Mouse (Mus musculus): ENCODE measurements around the gene Sele.

Gene Sele

GRCm38 (mm10) chr1:164072001-164072400, 24.0 kb downstream of the Sele start:
- peak in 1 of 2 experiments; percentile 33 for DNase-seq (ENCODE audit: low spot score in 2 of 2)

DNA sequence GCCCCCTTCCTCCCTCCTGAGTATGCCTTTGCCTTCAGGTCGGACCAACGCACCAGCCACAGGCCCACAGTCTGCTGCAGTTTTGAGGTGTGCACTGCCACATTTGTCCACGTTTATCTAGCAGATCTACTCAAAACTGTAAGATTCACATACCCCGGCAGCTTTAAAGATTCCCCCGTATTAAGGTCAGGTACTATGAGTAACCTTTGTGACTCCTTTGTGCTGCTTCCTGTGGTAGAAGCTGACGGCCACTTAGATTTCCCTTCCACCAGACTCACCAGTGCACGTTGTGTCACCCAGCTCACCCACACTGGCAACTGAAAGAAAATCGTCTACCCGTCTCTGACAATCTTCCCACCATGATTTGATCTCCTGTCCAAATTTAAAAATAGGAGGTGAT, 25.1 kb downstream of the Sele start:
- peak; percentile 62 to 78 for DNase-seq (ENCODE audit: low spot score in 2 of 2)

GRCm38 (mm10) chr1:164073803-164074202, 25.8 kb downstream of the Sele start:
- DNase-seq (ENCODE audit: low spot score in 2 of 2), result no peak

- DNase-seq (ENCODE audit: low spot score in 2 of 2), result no peak
Measured at GRCm38 (mm10) chr1:164074606-164075140, 26.6 kb downstream of the Sele start.

DNA sequence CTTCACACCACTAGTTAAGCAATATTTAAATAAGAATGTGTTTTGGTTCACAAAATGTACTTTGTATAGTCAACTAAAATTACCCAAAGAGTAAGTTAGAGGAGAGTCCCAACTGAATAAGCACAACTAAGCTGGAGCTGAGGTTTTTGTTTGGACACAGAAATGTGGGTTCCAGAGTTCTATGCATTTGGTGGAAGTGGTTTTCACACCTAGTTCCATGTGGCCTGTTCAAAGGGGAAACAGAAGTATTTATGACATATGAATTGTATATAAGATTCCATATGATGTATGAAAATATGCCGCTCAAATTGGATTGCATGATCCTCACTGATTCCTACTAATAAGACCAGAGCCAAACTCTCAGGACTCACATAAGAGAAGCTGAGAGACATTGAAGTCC, 27.4 kb downstream of the Sele start:
- no peak for DNase-seq (ENCODE audit: low spot score in 2 of 2)

DNA sequence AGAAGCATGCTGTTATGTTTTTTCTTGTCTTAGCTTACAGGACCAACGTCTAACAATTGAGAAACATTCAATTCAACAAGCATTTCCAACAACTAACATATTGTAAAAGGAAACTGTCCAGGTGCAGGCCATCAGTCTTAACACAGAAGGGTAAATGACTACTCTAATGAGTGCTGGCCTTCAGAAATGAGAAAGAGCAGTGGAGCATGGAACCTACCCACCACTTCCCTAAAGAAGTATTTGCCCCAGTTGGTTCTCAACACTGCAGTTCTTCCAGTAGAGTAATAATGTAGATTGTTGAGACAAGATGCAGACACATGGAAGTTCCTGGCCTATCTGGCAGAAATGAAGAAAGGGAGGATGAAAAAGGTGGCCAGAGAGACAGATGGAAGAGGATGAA, 28.4 kb downstream of the Sele start:
- DNase-seq (ENCODE audit: low spot score in 2 of 2), result peak in 1 of 2 experiments; percentile 40

DNA sequence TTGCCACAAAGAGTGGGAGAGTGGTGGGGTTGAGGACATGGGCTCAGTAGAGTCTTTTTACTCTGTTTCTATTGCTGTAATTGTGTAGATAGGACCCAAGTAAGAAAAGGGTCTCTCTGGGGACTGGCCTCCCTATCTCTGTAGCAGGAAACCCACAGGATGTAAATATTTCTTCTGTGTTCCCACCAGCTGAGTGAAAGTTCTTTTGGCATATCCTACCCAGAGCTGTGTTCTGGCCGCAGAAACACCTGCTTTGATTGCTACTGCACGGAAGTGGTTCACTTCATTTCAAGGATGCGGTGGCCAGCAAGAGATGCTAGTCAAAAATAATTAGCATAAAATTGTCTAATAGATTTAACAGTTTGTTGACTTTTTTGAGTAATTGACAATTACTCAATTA, 29.0 kb downstream of the Sele start:
- DNase-seq (ENCODE audit: low spot score in 2 of 2), result peak; percentile 54 to 59

DNA sequence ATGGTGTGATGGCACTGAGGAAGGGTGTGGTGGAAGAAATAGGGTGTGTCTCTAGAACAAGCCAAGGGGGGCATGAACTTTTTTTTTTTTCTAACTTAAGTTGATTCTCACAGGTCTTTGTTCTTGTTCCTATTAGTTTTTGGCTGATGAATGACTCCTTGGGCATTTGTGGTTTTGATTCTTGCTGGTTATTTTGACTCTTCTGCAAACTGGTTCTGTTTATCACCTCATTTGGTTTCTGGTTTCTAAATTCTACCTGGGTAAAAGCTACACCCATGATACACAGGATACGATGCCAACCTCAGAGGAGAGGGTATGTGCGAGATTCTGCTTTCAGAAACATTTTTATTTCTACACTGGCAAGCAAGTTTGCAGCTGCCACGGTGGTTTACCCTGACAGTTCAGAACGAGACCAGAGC, 30.3 kb downstream of the Sele start:
- peak; percentile 59 to 63 for DNase-seq (ENCODE audit: low spot score in 2 of 2)

- no peak for DNase-seq (ENCODE audit: low spot score in 2 of 2)
Measured at GRCm38 (mm10) chr1:164079091-164079490, 31.1 kb downstream of the Sele start.

DNA sequence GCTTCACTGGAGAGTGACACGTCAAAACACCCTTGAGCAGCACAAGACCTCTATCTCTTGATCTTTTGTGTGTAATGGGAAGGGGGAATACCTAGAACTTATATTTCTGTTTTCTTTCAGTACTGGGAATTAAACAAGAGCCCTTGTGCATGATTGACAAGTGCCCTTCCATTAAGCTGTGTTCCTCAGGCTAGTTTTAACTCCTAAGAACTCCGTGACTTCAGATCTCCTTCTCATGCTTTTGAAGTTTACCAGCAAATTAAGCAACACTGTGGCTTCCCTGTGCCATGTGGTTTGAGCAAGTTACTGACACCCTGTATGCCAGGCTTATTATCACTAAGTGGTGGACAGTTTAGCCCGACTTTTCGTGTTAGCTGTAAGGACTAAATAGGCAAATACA, 35.0 kb downstream of the Sele start:
- no peak for DNase-seq (ENCODE audit: low spot score in 2 of 2)

DNA sequence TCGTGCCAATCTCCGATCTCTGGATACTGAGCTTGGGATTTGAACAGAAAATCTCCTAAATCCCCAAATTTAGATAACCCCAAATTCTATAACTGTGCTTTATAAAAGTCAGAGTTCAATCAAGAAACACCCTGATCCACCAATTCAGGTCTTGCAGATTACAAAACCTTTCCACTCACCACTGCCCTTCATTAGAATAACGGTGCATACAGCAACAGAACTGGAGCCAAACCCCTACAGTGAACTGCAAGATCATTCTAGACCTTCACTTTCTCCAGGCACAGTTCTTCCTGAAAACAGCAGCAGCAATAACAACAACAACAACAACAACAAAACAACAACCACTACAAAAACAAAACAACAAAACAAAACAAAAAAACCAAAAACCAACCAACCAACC, 38.8 kb downstream of the Sele start:
- DNase-seq (ENCODE audit: low spot score in 2 of 2), result no peak

GRCm38 (mm10) chr1:164087872-164088271, 39.8 kb downstream of the Sele start:
- DNase-seq (ENCODE audit: low spot score in 2 of 2), result no peak

- no peak for DNase-seq (ENCODE audit: low spot score in 2 of 2)
Measured at GRCm38 (mm10) chr1:164096780-164097179, 48.7 kb downstream of the Sele start.

GRCm38 (mm10) chr1:164097911-164098310, 49.9 kb downstream of the Sele start:
- DNase-seq (ENCODE audit: low spot score in 2 of 2), result no peak

DNA sequence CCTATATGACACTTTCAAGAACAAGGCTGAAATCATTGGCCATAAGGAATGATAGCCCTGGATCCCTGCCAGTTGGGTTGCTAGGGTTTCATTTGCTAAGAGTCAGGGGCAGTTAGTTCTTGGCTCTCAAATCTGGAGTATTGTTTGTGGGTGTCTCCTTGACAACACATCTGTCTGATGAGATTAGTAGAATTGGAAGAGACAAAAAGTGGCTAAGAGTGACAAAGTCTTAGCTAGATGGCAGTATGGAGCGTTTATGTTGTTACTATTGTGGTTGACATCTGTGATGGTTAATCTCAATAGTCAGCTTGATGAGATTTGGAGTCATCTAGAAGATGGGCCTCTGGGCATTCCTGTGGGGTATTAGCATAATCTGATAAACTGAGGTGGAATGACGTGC, 50.3 kb downstream of the Sele start:
- no peak for DNase-seq (ENCODE audit: low spot score in 2 of 2)

Measured in natural killer cell, adult 2 months (primary cell).